Mouse (Mus musculus): Measurements from ENCODE around the gene Rfng. TPM values are rescaled to one million over a fixed set of nuclear protein-coding genes. Genes with fewer than 3 reads are reported as not detected.

Gene Rfng
- total and polyA plus RNA-seq, 3 experiments = 3.8 to 17.6 (median 10.0) TPM

DNA sequence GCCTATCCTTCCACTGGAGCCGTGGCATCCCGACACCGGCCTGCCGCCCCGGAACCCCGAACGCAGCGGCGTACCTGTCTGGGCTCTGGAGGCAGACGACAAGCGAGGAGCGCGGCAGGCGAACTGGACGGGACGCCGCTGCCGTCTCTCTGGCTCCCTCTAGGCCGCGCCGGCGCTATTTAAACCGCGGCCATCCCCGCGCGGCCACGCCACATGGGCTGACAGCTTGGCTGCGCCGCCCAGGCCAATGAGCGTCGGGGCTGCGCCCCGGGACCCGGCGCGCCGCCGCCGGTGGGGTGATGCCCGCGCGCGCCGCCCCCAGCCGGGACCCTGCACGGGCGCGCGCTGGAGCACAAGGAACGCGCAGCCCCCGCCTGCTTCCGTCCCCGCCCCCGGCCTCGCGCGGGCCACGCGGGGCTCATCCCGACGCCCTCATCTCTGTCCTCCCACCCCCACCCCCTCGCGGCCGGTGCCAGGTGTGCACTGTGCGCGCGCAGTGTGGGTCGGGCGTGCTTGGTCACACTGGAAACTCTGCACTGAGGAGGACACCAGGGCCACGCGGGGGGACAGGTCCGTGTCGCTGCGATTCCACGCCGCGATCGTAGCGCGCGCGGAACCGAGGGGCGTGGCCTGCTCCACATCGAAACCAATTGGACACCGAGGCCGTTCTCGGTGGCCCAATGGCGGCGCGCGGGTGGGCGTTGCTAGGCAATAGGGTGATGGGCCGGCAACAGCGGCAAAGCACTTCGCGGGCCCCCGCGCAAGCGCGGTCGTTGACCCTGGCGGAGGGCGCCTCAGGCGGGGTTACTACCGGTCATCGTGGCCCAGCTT lies 40.2 kb upstream of the Rfng start, which contains the start of gene Fasn:
Gene Fasn (minus strand): TSS at position 592 of the 831 bp plus-strand sequence.
- Histone ChIP-seq H3K9me3 (replicated peaks; ENCODE audit: low read length) (no peaks in the 10 kb centered on the region), H3K4me3 (replicated peaks in 1 of 3; ENCODE audit: low read depth in 2 of 3, low read length in 2 of 3, poor library complexity in 1 of 3) (peak within 1 kb of the TSS; percentile 75 to 97 (median 89)), H3K79me2 (replicated peaks; ENCODE audit: control insufficient read depth, extremely low read depth, insufficient read depth, poor library complexity, severe bottlenecking) (peaks cover 33% of the 10 kb centered on the region), H3K4me2 (ENCODE audit: insufficient read depth, low read depth, poor library complexity, severe bottlenecking) (peak within 1 kb of the TSS; percentile 83), H3K36me3 (replicated peaks in 1 of 2; ENCODE audit: control insufficient read depth in 1 of 2, insufficient read depth in 1 of 2, low read length in 1 of 2) (peaks cover 25 to 39% of the 10 kb centered on the region in 2 experiments), H3K9ac (ENCODE audit: insufficient read depth, low read depth) (peak within 1 kb of the TSS; percentile 80), H3K27me3 (replicated peaks) (no peaks in the 10 kb centered on the region), H3K27ac (ENCODE audit: insufficient read depth, low read depth) (peak within 1 kb of the TSS; percentile 67), H3K4me1 (ENCODE audit: control insufficient read depth in 1 of 2, insufficient read depth in 2 of 2) (peaks cover 26 to 50% of the 10 kb centered on the region in 2 experiments)
- TF ChIP-seq MXI1 (IDR thresholded peaks at IDR 0.05; ENCODE audit: low read depth, low read length) (peak; percentile 93), POLR2AphosphoS2 (IDR thresholded peaks at IDR 0.05; ENCODE audit: low read depth, low read length) (peak; percentile 99), ELF1 (IDR thresholded peaks at IDR 0.05; ENCODE audit: low read depth, low read length) (peak; percentile 52), CHD2 (IDR thresholded peaks at IDR 0.05; ENCODE audit: low read length) (no peak; the same call in 1 of the 2 replicates), MAZ (IDR thresholded peaks at IDR 0.05; ENCODE audit: low read depth, low read length) (no peak; the same call in 1 of the 2 replicates), MEF2A (IDR thresholded peaks at IDR 0.05; ENCODE audit: borderline replicate concordance, low read depth, low read length) (peak; percentile 68; the same call in 1 of the 2 replicates), MAX (IDR thresholded peaks at IDR 0.05; ENCODE audit: low read length) (peak; percentile 73), IRF4 (IDR thresholded peaks at IDR 0.05; ENCODE audit: low read depth, low read length) (peak; percentile 46; the same call in 1 of the 2 replicates), BHLHE40 (IDR thresholded peaks at IDR 0.05; ENCODE audit: low read depth, low read length) (no peak; the same call in 1 of the 2 replicates), USF2 (conservative IDR thresholded peaks at IDR 0.05; ENCODE audit: low read depth, low read length) (no peak), TBP (conservative IDR thresholded peaks at IDR 0.05; ENCODE audit: low read depth, low read length) (peak; percentile 96), GABPA (IDR thresholded peaks at IDR 0.05; ENCODE audit: insufficient replicate concordance, low read depth, low read length) (no peak), PAX5 (IDR thresholded peaks at IDR 0.05; ENCODE audit: low read length) (no peak), MYC (IDR thresholded peaks at IDR 0.05; ENCODE audit: low read depth, low read length) (0 out of 2 replicates have a peak, but pooled peaks have one; percentile 76), ZKSCAN1 (IDR thresholded peaks at IDR 0.05; ENCODE audit: borderline replicate concordance, low read depth, low read length) (no peak), RAD21 (IDR thresholded peaks at IDR 0.05; ENCODE audit: low read depth, low read length) (peak; percentile 0), USF1 (IDR thresholded peaks at IDR 0.05; ENCODE audit: low read depth, low read length) (no peak), EP300 (IDR thresholded peaks at IDR 0.05; ENCODE audit: low read length) (no peak; the same call in 1 of the 2 replicates), SIN3A (IDR thresholded peaks at IDR 0.05; ENCODE audit: low read length) (peak; percentile 93), E2F4 (IDR thresholded peaks at IDR 0.05; ENCODE audit: insufficient replicate concordance, low read depth, low read length) (0 out of 2 replicates have a peak, but pooled peaks have one; percentile 39), ZMIZ1 (IDR thresholded peaks at IDR 0.05; ENCODE audit: low read depth, low read length) (peak; percentile 99), JUN (IDR thresholded peaks at IDR 0.05; ENCODE audit: insufficient read depth, low read depth, low read length) (no peak), SMC3 (IDR thresholded peaks at IDR 0.05; ENCODE audit: low read depth, low read length) (no peak; the same call in 1 of the 2 replicates), HCFC1 (IDR thresholded peaks at IDR 0.05; ENCODE audit: low read depth, low read length) (peak; percentile 7), TCF12 (IDR thresholded peaks at IDR 0.05; ENCODE audit: low read depth, low read length) (peak; percentile 98), NRF1 (IDR thresholded peaks at IDR 0.05; ENCODE audit: low read depth, low read length) (peak; percentile 89), CTCF (conservative IDR thresholded peaks at IDR 0.05 in 1 of 2, IDR thresholded peaks at IDR 0.05 in 1 of 2; ENCODE audit: low read depth in 2 of 2, low read length in 2 of 2) (peak in 1 of 2 experiments; percentile 67; a peak in 2 of 4 replicates), KAT2A (IDR thresholded peaks at IDR 0.05; ENCODE audit: insufficient replicate concordance, low read length) (0 out of 2 replicates have a peak, but pooled peaks have one; percentile 63), POLR2A (IDR thresholded peaks at IDR 0.05; ENCODE audit: low read depth, low read length) (peak; percentile 99), CHD1 (IDR thresholded peaks at IDR 0.05; ENCODE audit: low read depth, low read length) (peak; percentile 82; the same call in 1 of the 2 replicates), RCOR1 (conservative IDR thresholded peaks at IDR 0.05; ENCODE audit: low read depth, low read length) (0 out of 2 replicates have a peak, but pooled peaks have one; percentile 74), NELFE (IDR thresholded peaks at IDR 0.05; ENCODE audit: low read depth, low read length) (peak; percentile 100), UBTF (IDR thresholded peaks at IDR 0.05; ENCODE audit: low read depth, low read length) (peak; percentile 98)
- dilution Hi-C loops (cut with MboI; ENCODE audit: extremely low pct_ligation_motif_present, extremely low pct_unique_long_range_greater_than_20kb, low sequenced_read_pairs) = no loop called here
- in situ Hi-C loops (cut with MboI; ENCODE audit: low pct_ligation_motif_present, low pct_unique_long_range_greater_than_20kb, low sequenced_read_pairs) = loop anchor here (5.0 kb wide), 1 partner anchor 63 kb away; no protein-coding TSS in a partner anchor
- DNase-seq (ENCODE audit: extremely low read depth) = peak; percentile 95

All from CH12.LX (cell line).